Mouse (Mus musculus): Measurements from ENCODE around the gene 1700123O20Rik. TPM values are rescaled to one million over a fixed set of nuclear protein-coding genes. Genes with fewer than 3 reads are reported as not detected.

Gene 1700123O20Rik
- total RNA-seq (2021): 10 to 100 TPM; 38.2 to 43.0 TPM
- long read RNA-seq, experiment 1, transcript 1700123O20Rik-201 (2 exons, 1,843 nt): major isoform, 49 of 57 reads
- long read RNA-seq, experiment 1, partial matches to known transcripts: 0 of 57 reads
- long read RNA-seq, experiment 1, other reads (novel, unspliced or antisense): 6 of 57 reads
- long read RNA-seq, experiment 2, transcript 1700123O20Rik-201 (2 exons, 1,843 nt): major isoform, 63 of 77 reads
- long read RNA-seq, experiment 2, partial matches to known transcripts: 0 of 77 reads
- long read RNA-seq, experiment 2, other reads (novel, unspliced or antisense): 10 of 77 reads

DNA sequence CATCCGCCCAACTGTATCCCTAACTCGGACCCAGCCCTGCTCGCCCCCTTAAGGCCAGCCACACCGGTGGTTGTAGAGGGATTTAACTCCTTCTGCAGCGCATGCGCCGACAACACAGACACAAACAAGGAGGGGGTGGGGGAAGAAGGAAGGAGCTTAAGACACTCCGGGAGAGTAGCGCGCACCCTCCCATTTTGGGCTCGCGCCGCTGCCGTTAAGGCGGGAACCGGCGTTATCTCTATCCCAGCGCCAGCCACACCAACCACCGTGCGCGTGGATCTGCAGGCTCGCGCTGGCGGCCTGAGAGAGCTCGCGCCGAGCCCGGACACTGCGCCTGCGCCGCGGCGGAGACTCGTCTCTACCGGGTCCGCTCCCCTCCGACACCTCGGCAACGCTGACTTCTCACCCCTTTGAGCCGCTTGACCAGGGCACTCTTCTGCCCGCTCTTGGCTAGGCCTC lies at the start of gene 1700123O20Rik:
TSS of gene 1700123O20Rik (plus strand) at position 154 of the 459 bp plus-strand sequence.
- DNase-seq (ENCODE audit: low spot score in 2 of 2): peak in 1 of 2 experiments; percentile 66

DNA sequence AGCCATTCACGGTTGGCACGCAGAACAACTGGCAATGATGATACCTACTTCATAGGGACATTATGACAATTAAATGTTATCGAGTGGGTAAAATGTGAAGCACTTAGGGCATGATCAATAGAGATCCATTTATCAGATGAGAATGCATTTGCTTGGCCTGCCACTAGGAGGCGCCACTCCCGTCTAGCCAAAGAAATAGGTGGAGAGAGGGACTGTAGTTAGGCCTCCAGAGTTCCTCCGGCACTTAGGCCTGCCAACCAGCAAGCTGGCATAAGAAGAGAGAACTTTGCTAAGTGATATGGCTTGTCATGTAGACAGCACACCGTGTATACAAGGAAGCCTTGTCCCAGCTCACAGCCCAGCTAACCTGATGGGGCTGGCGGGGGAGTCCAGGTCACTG lies 49.1 kb upstream of the 1700123O20Rik start:
- DNase-seq (ENCODE audit: low spot score in 2 of 2): no peak

DNA sequence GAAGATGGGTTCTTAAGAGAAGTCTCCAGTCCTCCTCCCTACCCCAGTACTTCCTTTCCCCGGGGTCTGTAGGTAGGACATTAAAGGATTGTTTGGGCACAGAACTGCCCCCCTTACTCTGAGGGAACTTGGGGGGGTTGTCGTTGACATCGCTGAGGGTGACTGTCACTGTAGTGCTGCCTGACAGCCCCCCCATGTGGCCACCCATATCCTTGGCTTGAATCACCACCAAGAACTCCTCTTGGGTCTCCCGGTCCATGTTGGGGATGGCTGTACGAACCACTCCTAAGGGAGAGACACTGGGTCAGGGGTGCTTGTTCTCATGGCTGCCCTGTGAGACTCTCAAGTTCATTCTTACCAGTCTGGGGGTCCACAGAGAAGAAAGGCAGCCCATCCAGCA lies 47.8 kb upstream of the 1700123O20Rik start:
- DNase-seq (ENCODE audit: low spot score in 2 of 2): no peak

DNA sequence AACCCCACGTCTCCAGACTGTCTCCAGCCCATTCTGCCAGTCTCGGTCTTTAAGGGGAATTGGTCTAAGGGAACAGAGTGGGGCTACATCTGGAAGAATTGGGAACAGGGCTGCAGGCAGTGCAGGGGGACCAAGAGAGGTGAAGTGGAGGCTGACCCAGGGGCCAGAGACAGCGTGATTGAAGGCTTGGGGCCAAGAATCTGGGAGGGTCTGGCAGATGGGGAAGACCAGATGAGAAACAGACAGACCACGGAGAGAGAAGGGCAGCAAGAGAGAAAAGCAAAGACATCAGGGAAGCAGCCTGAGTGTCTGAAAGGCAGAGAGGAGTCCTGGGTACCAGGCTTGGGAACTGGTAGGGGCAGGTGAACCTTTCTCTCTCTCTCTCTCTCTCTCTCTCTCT lies 45.9 kb upstream of the 1700123O20Rik start:
- no peak for DNase-seq (ENCODE audit: low spot score in 2 of 2)

DNA sequence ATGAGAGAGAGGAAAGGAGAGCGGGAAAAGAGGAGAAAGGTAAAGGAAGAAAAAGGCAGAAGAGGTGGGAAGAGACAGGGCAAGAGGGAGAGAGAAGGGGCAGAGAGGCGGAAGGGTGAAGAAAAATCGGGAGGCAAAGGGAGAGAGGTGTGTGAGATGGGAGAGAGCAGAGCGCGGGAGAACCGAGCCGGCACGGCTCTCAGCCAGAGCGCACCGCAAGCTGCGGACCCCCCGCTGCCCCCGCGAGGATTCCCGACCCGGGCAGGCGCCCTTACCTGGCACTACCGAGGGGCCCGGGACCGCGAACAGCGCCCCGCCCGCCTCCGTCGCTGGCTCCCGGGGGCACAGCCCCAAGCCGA lies 45.1 kb upstream of the 1700123O20Rik start, which contains the start of gene Gm17606:
TSS of gene Gm17606 (plus strand) at position 7 of the 359 bp plus-strand sequence.
- no peak for DNase-seq (ENCODE audit: low spot score in 2 of 2)

DNA sequence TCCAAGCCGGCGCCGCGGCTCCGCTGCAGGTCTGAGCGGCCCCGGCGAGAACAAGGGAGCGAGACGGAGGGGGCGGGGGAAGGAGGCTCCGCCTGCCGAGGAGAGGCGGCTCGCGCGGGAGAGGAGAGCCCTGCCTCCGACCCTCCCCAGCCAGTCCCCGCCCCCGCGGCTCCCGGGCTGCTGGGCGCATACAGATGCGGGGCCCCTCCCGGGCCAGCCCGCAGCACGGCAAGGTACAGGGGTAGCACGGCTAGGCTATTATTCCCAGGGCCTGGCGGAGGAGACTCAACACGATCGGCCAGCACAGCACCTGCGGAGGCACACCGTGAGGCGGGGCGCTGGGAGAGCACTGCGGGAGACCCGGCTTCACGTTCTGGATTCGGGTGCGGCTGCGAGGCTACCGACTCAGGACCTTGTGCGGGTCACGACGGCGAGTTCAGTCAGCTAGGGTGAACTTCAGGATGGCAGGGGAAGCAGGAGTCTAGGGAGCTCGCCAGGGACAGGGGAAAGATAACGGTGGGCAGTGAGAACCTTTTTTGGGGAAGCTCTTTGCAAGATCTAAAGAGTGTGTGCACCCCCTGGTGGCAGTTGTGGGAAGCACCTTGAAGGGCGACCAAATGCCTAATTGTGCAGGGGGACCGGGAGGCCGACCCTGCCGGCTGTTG lies 44.6 kb upstream of the 1700123O20Rik start, which contains the start of gene Cdh24:
TSS of gene Cdh24 (minus strand) at position 60 of the 665 bp plus-strand sequence.
- DNase-seq (ENCODE audit: low spot score in 2 of 2): peak; percentile 70 to 80

- DNase-seq (ENCODE audit: low spot score in 2 of 2): no peak
These were observed 43.6 kb upstream of the 1700123O20Rik start for GRCm38 (mm10) chr14:54642224-54642944.

- DNase-seq (ENCODE audit: low spot score in 2 of 2): no peak
These were observed 43.0 kb upstream of the 1700123O20Rik start for GRCm38 (mm10) chr14:54643011-54643410.

GRCm38 (mm10) chr14:54644294-54644693 lies 41.7 kb upstream of the 1700123O20Rik start:
- DNase-seq (ENCODE audit: low spot score in 2 of 2): no peak

DNA sequence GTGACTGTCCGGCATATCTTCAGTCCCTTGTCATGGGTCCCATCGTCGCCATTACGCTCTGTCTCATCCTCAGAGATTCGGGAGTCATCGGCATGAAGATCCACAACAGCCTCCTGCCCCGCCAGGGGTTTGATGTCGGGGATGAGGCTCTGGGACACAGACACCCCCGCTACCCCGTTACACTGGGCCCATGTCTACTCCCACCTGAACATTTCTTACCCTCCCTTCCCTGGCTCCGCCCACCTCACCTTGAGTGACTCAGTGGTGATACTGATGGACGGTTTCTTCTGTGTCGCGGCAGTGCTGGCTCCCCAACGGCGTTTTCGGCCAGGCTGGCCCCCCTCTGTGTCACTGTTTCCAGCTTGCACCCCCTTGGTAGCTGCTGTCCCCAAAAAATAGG lies 39.6 kb upstream of the 1700123O20Rik start:
- no peak for DNase-seq (ENCODE audit: low spot score in 2 of 2)

GRCm38 (mm10) chr14:54646898-54647636 lies 38.9 kb upstream of the 1700123O20Rik start:
- DNase-seq (ENCODE audit: low spot score in 2 of 2): no peak

GRCm38 (mm10) chr14:54647900-54648299 lies 38.1 kb upstream of the 1700123O20Rik start:
- no peak for DNase-seq (ENCODE audit: low spot score in 2 of 2)

GRCm38 (mm10) chr14:54650621-54651454 lies 35.2 kb upstream of the 1700123O20Rik start:
- DNase-seq (ENCODE audit: low spot score in 2 of 2): peak in 1 of 2 experiments; percentile 73

- DNase-seq (ENCODE audit: low spot score in 2 of 2): no peak
These were observed 34.5 kb upstream of the 1700123O20Rik start for GRCm38 (mm10) chr14:54651556-54651955.

- DNase-seq (ENCODE audit: low spot score in 2 of 2): no peak
These were observed 33.2 kb upstream of the 1700123O20Rik start for GRCm38 (mm10) chr14:54652787-54653186.

DNA sequence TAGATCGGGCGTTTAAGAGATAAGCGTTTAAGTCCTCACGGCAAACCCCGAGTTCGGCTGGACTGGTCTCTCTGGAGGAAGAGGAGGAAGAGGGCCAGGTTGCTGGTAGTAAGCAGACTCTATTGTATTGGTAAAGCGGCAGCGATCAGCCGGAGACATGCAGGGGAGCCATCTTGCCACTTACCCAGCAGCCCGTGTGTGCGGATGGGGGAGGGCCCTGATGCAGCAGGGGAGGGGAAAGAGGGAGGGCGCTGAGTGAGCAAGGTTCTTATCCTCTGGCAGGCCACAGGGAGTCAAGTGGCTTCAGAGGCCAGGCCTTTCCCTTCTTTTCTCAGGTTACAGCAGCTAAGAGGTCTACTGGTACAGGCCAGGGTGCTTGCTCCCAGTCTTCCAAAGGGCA lies 32.5 kb upstream of the 1700123O20Rik start:
- DNase-seq (ENCODE audit: low spot score in 2 of 2): peak; percentile 45 to 79

DNA sequence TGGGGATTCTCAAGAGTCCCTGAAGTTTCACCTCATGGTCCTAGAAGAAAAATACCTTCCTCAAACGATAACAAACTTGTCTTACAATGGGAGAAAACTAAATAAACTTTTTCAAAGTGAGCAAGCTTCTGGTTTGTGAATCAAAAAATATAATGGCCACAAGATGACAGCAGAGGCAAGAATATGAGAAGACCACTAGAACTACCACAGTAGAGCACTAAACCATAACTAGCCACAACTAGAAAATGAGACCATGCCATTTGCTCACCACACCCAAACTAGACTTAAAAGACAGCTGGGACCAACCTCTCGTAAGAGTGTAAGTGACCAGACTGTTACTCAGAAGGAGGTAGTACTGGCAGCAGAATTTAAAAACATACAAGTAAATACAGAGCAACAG lies 26.0 kb upstream of the 1700123O20Rik start:
- no peak for DNase-seq (ENCODE audit: low spot score in 2 of 2)

DNA sequence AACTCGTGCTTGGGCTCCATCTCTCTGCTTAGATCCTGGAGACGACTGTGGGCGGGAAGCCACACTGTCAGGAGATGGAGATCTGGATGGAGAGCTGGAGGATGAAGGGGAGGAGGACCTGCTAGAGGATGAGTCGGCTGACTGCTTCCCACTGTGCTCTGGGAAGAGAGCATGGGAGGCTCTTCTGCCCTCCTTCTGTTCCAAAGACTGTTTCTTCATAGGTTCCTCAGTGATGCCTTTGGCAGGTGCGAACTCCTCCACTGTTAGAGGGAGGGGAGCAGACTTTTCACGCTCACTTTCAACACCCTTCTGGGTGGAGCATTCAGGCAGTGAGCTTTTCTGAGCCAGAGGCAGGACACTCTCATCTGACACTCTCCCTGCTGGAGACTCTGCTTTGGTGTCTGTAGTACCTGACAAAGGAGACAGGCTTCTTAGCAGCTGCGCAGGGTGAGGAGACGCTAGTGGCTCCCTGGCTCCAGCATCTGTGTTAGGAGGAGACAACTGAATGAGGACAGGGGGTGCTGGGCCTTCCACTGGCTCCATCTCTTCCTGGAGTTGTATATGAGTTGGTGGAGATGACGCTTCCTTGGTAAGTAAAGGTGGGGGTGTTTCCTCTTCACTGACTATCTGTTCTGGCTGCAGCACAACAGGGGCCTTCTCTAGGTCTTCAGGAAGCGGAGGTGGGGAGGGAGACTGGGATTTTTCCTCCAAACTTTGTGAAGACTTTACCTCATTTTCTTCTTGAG lies 21.4 kb upstream of the 1700123O20Rik start:
- DNase-seq (ENCODE audit: low spot score in 2 of 2): no peak

DNA sequence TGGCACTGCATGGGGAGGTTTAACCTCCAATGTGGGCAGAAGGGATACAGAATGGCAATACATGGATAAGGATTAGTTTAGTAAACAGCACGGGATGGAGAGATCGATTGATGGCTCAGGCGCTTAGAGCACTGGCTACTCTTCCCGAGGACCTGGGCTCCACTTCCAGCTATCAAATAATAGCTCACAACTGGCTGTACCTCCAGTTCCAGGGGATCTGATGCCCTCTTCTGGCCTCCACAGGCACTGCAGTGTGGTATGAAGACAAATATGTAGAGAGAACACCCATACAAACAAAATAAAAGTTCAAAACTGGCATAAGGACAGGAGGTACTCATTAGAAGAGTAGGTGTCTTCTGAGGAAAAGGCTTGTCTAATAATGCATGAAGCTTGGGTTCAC lies 16.6 kb upstream of the 1700123O20Rik start:
- peak in 1 of 2 experiments; percentile 30 for DNase-seq (ENCODE audit: low spot score in 2 of 2)

All from adrenal gland, postnatal 4 days (tissue).